Comparison of ENCODE assay signal across 8 mouse cellular contexts in genomic region chr5:119167718-119168117, GRCm38 (mm10).
DNase-seq lines count a peak whose midpoint lies in the region.

No protein-coding gene starts in this region.

- intact Hi-C loops in gastrocnemius, postnatal 36 days (cut with DNase I) = no loop called here

- peak; percentile 79 for DNase-seq in kidney, postnatal 10 days
- no peak for DNase-seq in kidney, adult 11 months
- DNase-seq in cerebellum, adult 11-12 months = peak; percentile 6
- DNase-seq in gastrocnemius, postnatal 36 days = peak; percentile 83 to 86
- DNase-seq in layer of hippocampus, postnatal 10 days (ENCODE audit: low spot score in 2 of 2) = peak; percentile 68 to 71
- DNase-seq in ovary, adult 18-20 months (ENCODE audit: low spot score) = peak; percentile 58
- peak; percentile 78 to 92 for DNase-seq in urinary bladder, postnatal 4 days (ENCODE audit: low spot score in 2 of 2)
- no peak for DNase-seq in spleen, postnatal 36 days (ENCODE audit: low spot score in 2 of 2)

Comparison
In these comparisons a context has a peak if more than half of its experiments do, and no peak if none do; other contexts are left out.
1. DNase-seq: peak in kidney, postnatal 10 days (single experiment), cerebellum, adult 11-12 months (single experiment), gastrocnemius, postnatal 36 days (2 of 2), layer of hippocampus, postnatal 10 days (2 of 2), ovary, adult 18-20 months (single experiment) and urinary bladder, postnatal 4 days (2 of 2); none in kidney, adult 11 months (single experiment) and spleen, postnatal 36 days (0 of 2).